37 mouse cellular contexts compared by ENCODE assay signal in genomic region chr17:78942579-78942978, GRCm38 (mm10). TPM values are rescaled to one million over a fixed set of nuclear protein-coding genes. Genes with fewer than 3 reads are reported as not detected.
"Had no signal": no experiment of that assay in that cellular context is flagged by ENCODE, and none has a peak within 500 bp of the region (broad histone marks: within the 10 kb centered on the region; RNA-seq: fewer than 3 reads in every experiment).

No protein-coding gene starts in this region.

- H3K27me3 ChIP-seq: heart, embryonic 13.5 days; heart, embryonic 15.5 days; hindbrain, embryonic 13.5 days; hindbrain, embryonic 15.5 days; limb, embryonic 13.5 days; limb, embryonic 15.5 days; liver, embryonic 12.5 days had no signal

- H3K4me3 ChIP-seq: gastrocnemius, adult 2 months; heart, adult 2 months; heart, embryonic 13.5 days; heart, embryonic 15.5 days; hindbrain, embryonic 13.5 days; hindbrain, embryonic 15.5 days; limb, embryonic 13.5 days; limb, embryonic 15.5 days; liver, embryonic 12.5 days had no signal

- H3K9me3 ChIP-seq: heart, embryonic 13.5 days; heart, embryonic 15.5 days; hindbrain, embryonic 13.5 days; hindbrain, embryonic 15.5 days; limb, embryonic 13.5 days; limb, embryonic 15.5 days; liver, embryonic 12.5 days had no signal

- H3K27ac ChIP-seq: gastrocnemius, adult 2 months; heart, adult 2 months; heart, embryonic 13.5 days; heart, embryonic 15.5 days; hindbrain, embryonic 13.5 days; hindbrain, embryonic 15.5 days; hindbrain, postnatal 0 days; kidney, postnatal 0 days; limb, embryonic 13.5 days; limb, embryonic 15.5 days; liver, embryonic 12.5 days; liver, embryonic 14.5 days had no signal

- DNase-seq: gastrocnemius, adult 2 months; gastrocnemius, postnatal 10 days; gastrocnemius, postnatal 36 days; heart, adult 11 months; heart, adult 2 months; heart, postnatal 14 days; heart, postnatal 36 days; kidney, adult 8-10 months; kidney, postnatal 14 days; kidney, postnatal 36 days; layer of hippocampus, adult 9-11 months; layer of hippocampus, postnatal 36 days; left cerebral cortex, postnatal 4 days; lung, adult 18-20 months had no signal

- H3K4me2 ChIP-seq: heart, embryonic 11.5 days; heart, embryonic 13.5 days; heart, embryonic 15.5 days; hindbrain, embryonic 13.5 days; hindbrain, embryonic 15.5 days; limb, embryonic 13.5 days; limb, embryonic 15.5 days; liver, embryonic 12.5 days had no signal

- ATAC-seq: hindbrain, postnatal 0 days; intestine, embryonic 16.5 days; liver, embryonic 12.5 days had no signal

- H3K9ac ChIP-seq: heart, embryonic 13.5 days; heart, embryonic 15.5 days; hindbrain, embryonic 13.5 days; hindbrain, embryonic 15.5 days; limb, embryonic 13.5 days; limb, embryonic 15.5 days; liver, embryonic 12.5 days; liver, embryonic 14.5 days had no signal

RNA-seq across cellular contexts. Expression of gene Sult6b1, which starts 35.8 kb away (rescaled TPM):
- total RNA-seq: gastrocnemius, adult 2 months; gastrocnemius, postnatal 10 days; gastrocnemius, postnatal 36 days; heart, adult 2 months; heart, postnatal 14 days; heart, postnatal 36 days; hematopoietic stem cell, adult 5-6 weeks; hindbrain, postnatal 0 days; layer of hippocampus, adult 18-20 months; layer of hippocampus, postnatal 14 days; layer of hippocampus, postnatal 36 days; left cerebral cortex, adult 18-20 months; left cerebral cortex, postnatal 10 days; left cerebral cortex, postnatal 25 days; liver, adult 2 months had no signal
- polyA plus RNA-seq: gonadal fat pad, adult 2 months; heart, adult 2 months; heart, postnatal 0 days; hindbrain, embryonic 13.5 days; large intestine, adult 2 months; limb, embryonic 13.5 days; limb, embryonic 15.5 days; liver, adult 2 months; liver, embryonic 12.5 days; liver, embryonic 16.5 days had no signal
